Mouse (Mus musculus) heart, embryonic 16.5 days (tissue): Measurements from ENCODE around the gene Ets1. TPM values are rescaled to one million over a fixed set of nuclear protein-coding genes. Genes with fewer than 3 reads are reported as not detected.

Experiments
- ATAC-seq: fragments of 200-750 bp; cut with Nextera tagmentation; replicated peaks from 2 replicates; pipeline ENCODE4 v1.8.0; 2017; ENCODE audit warnings: moderate number of reproducible peaks; ENCODE audit not compliant: insufficient read depth, low FRiP score; ENCODE audit errors: extremely low read depth
- H3K27ac ChIP-seq: fragments of 300-500 bp; sonication (generic); 2 replicates; pipeline ENCODE4 v1.5.1; 2014; ENCODE audit warnings: mild to moderate bottlenecking, low read length, control low read depth, moderate library complexity
- H3K27me3 ChIP-seq: fragments of 300-500 bp; sonication (generic); 2 replicates; pipeline ENCODE4 v1.6.1; 2014; ENCODE audit warnings: low read length, mixed read lengths; ENCODE audit not compliant: control insufficient read depth, insufficient read depth
- H3K36me3 ChIP-seq: fragments of 300-500 bp; sonication (generic); 2 replicates; pipeline ENCODE4 v1.6.1; 2014; ENCODE audit not compliant: control insufficient read depth, insufficient read depth
- H3K4me1 ChIP-seq: fragments of 300-500 bp; sonication (generic); 2 replicates; pipeline ENCODE4 v1.6.1; 2014; ENCODE audit warnings: low read length, mixed read lengths; ENCODE audit not compliant: control insufficient read depth, insufficient read depth
- H3K4me2 ChIP-seq: fragments of 300-500 bp; sonication (generic); 2 replicates; pipeline ENCODE4 v1.6.1; 2014; ENCODE audit warnings: low read depth, mild to moderate bottlenecking, control low read depth, low read length
- H3K4me3 ChIP-seq: fragments of 300-500 bp; sonication (generic); 2 replicates; pipeline ENCODE4 v1.5.1; 2014; ENCODE audit warnings: mild to moderate bottlenecking, control low read depth, low read length
- H3K9ac ChIP-seq: fragments of 300-500 bp; sonication (generic); 2 replicates; pipeline ENCODE4 v1.6.1; 2014; ENCODE audit warnings: low read length, control low read depth
- H3K9me3 ChIP-seq: fragments of 300-500 bp; sonication (generic); replicated peaks from 2 replicates; pipeline ENCODE4 v1.6.1; 2016; ENCODE audit warnings: low read length; ENCODE audit not compliant: control insufficient read depth
- WGBS: fragments of 180-500 bp; shearing (Covaris S2); extraction: QIAGEN DNeasy Blood & Tissue Kit; methylation state at CpG from one replicate; pipeline ENCODE4 v1.1.7; 2014; 5-methylcytosine and 5-hydroxymethylcytosine counted together
- polyA plus RNA-seq: library from polyadenylated mRNA; unstranded; fragments of >200 nt; fragmentation: Nextera tagmentation; extraction: Ambion mirVana; gene quantifications from 2 replicates; pipeline ENCODE4 v1.2.1, GENCODE M21; 2015

Gene Ets1
- polyA plus RNA-seq, 1 experiment from 2014 or later, result 66.7 TPM

DNA sequence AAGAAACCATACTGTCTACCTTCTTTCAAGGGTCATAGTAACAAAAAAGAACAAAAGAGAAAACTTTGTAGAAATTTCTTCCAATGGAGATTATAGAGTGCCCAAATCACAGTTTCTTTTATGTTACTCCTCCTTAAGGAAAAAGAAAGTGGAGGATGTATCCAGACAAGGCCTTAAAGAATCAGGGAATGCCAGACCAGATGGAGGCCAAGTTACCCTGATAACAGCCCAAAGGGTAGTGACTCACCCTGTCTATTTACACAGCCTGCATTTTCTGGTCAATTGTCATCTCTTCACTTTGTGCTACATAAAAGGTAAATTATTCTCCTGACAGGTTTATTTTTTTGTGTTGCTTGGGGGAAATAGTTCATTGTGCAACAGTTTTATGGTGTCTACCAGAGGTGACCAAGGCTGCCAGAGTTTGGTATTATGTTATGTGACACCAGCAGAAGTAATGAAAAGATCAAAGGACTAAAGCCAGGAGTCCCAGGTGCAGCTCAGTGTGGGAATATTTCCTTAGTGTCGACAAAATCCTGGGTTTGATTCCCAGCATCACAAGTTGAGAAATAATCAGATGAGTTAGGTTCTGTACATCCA lies 6.5 kb upstream of the Ets1 start:
- Histone ChIP-seq H3K9me3 (no peaks in the 10 kb centered on the region), H3K27ac (no peak overlapping the region), H3K4me1 (no peaks in the 10 kb centered on the region), H3K4me3 (no peak overlapping the region), H3K4me2 (no peak overlapping the region), H3K36me3 (no peaks in the 10 kb centered on the region), H3K27me3 (no peaks in the 10 kb centered on the region), H3K9ac (no peak overlapping the region)
- WGBS, result 66% methylated on average over 1 of the region's 1 CpGs
- ATAC-seq, result no peak

DNA sequence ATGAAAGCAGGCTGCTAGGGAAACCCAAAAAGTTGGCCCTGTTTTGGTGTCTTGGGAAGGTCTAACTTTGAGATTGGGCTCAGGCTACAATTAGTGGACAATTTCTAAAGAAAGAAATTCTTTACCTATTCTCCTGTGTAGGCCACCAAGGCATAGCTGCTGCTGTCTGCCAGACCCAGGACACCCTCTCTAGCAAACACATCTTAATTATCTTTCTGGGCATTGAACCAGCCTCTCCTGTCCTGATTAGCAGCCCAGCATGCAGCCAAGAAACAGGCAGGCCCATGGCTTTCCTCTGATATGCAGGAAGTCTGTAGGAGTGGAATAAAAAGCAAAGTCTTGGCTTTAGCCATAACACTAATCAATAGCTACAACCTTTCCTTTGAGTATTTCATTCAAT lies 4.7 kb upstream of the Ets1 start:
- H3K36me3 ChIP-seq, result no peaks in the 10 kb centered on the region
- H3K4me1 ChIP-seq, result 0 out of 2 replicates have a peak, but pooled peaks cover 2% of the 10 kb centered on the region
- no peaks in the 10 kb centered on the region for H3K9me3 ChIP-seq
- no peak overlapping the region for H3K4me2 ChIP-seq
- no peaks in the 10 kb centered on the region for H3K27me3 ChIP-seq
- no peak overlapping the region for H3K27ac ChIP-seq
- no peak overlapping the region for H3K9ac ChIP-seq
- ATAC-seq, result no peak
- H3K4me3 ChIP-seq, result no peak overlapping the region

DNA sequence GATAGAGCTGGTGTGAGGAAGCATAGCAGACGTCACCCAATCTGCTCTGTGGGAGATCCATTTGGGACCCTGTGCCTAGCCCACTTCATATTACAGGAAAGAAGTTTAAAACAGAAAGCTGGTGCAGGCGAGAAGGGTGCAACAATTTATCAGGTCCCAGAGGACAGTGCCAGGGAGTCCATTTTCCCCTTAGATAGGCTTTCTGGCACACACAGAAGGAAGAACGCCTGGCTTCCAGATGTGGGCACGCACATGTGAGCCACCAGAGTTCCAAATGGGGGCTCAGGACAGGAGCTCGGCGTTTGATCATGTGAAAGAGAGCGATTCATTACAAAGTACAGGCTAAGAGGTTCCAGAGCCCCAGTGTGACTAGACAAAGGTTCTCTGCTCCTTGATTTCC lies 3.8 kb upstream of the Ets1 start:
- 69% methylated on average over 7 of the region's 7 CpGs for WGBS
- H3K36me3 ChIP-seq, result no peaks in the 10 kb centered on the region
- ATAC-seq, result no peak
- no peaks in the 10 kb centered on the region for H3K9me3 ChIP-seq
- no peak overlapping the region for H3K9ac ChIP-seq
- no peak overlapping the region for H3K27ac ChIP-seq
- H3K27me3 ChIP-seq, result no peaks in the 10 kb centered on the region
- H3K4me1 ChIP-seq, result peaks cover 2% of the 10 kb centered on the region; the same call in 1 of the 2 replicates
- H3K4me2 ChIP-seq, result no peak overlapping the region
- H3K4me3 ChIP-seq, result no peak overlapping the region

DNA sequence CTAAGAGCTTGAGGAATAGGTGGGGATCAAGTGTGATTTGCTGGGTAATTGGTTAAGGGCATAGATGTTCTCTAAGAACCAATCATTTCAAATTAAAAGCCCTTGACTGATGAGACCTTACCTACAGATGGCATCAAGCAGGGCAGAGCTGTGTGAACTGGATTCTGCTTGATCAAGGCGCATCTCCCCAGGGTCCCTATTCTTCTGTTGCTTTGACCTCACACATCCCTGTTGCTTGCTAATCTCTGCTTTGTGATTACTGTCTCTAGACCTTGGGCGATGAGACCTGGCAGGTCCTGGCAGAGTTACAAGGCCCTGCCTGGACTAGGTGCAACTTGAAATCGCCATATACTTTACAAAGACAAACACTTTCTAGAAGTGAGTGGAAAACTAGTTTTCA lies 9.0 kb downstream of the Ets1 start:
- H3K27me3 ChIP-seq, result no peaks in the 10 kb centered on the region
- H3K9ac ChIP-seq, result no peak overlapping the region
- H3K9me3 ChIP-seq, result no peaks in the 10 kb centered on the region
- no peak for ATAC-seq
- peaks cover 5% of the 10 kb centered on the region for H3K4me1 ChIP-seq
- H3K27ac ChIP-seq, result no peak overlapping the region
- H3K4me3 ChIP-seq, result no peak overlapping the region
- no peaks in the 10 kb centered on the region for H3K36me3 ChIP-seq
- no peak overlapping the region for H3K4me2 ChIP-seq
- 61% methylated on average over 3 of the region's 3 CpGs for WGBS

DNA sequence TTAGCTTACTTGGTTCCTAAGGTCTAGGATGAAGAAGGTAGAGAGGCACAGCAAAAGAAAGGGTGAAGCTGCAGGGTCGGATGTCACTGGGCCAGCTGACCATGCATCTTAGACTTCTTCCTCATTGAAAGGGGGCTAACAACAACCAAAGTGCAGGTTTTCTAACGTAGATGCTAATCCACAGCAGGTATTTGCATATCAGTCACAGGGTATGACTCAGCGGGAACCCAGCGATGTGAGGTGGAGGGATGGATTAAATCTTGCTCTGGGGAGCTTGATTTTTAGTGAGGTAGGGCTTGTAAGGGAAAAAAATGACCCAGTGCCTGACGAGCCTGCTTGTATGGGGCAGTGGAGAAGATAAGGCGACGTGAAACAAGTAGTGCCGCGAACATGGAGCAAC lies 9.5 kb downstream of the Ets1 start:
- Histone ChIP-seq H3K9ac (peak overlapping the region; percentile 51), H3K9me3 (no peaks in the 10 kb centered on the region), H3K27me3 (no peaks in the 10 kb centered on the region), H3K27ac (peak overlapping the region; percentile 86), H3K4me1 (peaks cover 5% of the 10 kb centered on the region), H3K4me2 (peak overlapping the region; percentile 65), H3K4me3 (peak overlapping the region; percentile 32), H3K36me3 (no peaks in the 10 kb centered on the region)
- no peak for ATAC-seq
- WGBS, result 12% methylated on average over 9 of the region's 9 CpGs

DNA sequence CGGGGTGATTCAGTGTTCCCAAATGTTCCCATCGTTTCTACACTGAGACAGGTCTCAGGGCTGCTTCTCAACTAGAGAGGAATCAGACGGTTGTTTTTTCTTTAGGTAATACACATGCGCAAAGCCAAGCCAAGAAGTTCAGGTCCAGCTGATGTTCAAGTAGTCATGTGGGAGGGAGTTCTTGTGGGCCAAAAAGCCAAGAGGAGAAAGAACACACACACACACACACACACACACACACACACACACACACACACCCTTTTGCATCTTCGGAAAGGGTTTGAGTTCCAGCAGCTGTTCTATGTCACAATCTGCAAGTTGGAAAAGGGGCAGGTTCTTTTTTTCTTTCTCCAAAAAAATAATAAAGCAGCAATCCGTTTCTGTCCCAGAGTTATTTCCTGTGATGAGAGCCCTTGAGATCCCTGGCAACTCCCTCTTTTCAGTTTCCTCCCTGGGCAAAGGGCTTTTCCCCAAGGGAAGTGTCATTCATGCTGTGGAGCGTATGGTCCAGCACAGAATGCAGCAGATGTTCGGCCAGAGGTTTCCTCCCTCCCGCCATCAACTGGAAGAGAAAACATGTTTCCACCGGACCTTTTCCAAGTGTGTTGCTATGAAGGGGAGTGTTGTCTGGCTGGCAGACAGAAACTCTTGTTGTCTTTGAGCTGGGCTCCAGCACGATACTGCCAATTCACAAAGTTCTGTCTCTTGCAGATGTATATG lies 10.7 kb downstream of the Ets1 start:
- Histone ChIP-seq H3K4me3 (peak overlapping the region; percentile 40), H3K4me1 (peaks cover 5% of the 10 kb centered on the region), H3K9me3 (no peaks in the 10 kb centered on the region), H3K4me2 (peak overlapping the region; percentile 65), H3K27me3 (no peaks in the 10 kb centered on the region), H3K36me3 (no peaks in the 10 kb centered on the region), H3K27ac (peak overlapping the region; percentile 86), H3K9ac (peak overlapping the region; percentile 70)
- ATAC-seq, result peak; percentile 90
- 27% methylated on average over 11 of the region's 11 CpGs for WGBS

DNA sequence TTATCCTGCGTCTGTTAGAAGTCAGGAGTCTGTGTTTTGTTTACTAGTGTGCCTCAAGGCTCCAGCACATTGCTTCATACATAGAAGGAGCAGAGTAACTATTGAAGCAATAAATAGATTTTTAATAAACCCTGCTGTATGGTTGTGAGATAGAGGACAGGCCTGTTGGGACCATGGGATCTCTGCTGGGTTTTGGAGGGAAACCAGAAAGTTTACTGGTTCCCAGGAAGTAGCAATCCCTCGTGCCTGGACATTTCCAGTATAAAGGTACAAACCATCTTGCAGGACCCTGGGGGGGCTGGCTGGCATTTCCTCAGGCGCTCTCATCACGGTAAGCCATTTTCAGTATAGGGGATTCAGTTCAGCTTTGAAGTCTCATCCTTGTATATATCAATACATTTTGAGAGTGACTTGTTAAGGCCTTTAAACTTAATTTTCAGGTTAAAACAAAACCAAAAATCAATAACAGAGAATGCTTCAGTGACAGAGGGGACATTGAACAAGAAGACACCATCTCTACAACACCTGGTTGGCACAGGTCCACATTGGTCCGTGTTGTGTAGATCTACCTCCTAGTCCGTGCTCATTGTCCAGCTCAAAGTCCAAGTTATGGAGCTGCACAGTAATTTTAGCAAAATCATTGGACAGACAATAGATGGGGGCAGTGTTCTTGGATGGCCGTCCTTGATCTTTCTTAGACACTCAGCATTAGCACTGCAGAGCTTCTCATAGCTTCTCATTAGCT lies 11.7 kb downstream of the Ets1 start:
- 68% methylated on average over 7 of the region's 7 CpGs for WGBS
- Histone ChIP-seq H3K4me3 (no peak overlapping the region), H3K27ac (peak overlapping the region; percentile 63), H3K9ac (no peak overlapping the region), H3K9me3 (no peaks in the 10 kb centered on the region), H3K4me2 (no peak overlapping the region), H3K4me1 (peaks cover 5% of the 10 kb centered on the region), H3K27me3 (no peaks in the 10 kb centered on the region), H3K36me3 (no peaks in the 10 kb centered on the region)
- ATAC-seq, result no peak

DNA sequence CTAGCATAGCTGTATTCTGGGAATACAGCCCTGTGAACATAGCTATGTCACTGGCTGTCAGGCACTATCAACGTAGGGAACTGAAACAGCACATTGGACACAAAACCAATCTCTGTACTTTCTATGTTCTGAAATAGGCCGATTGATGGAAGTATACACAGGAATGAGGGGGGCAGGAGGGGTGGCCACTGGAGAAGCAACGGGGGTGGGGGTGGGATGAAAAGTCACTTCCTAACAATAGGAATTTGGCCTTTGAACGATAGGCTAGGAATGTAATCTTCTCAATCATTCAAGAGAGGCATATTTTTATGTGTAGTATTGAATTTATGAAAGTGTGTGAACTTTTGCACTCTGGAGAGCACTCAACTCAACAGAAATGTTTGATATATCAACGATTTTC lies 12.3 kb downstream of the Ets1 start:
- Histone ChIP-seq H3K36me3 (no peaks in the 10 kb centered on the region), H3K4me2 (no peak overlapping the region), H3K27me3 (no peaks in the 10 kb centered on the region), H3K9ac (no peak overlapping the region), H3K4me3 (no peak overlapping the region), H3K9me3 (no peaks in the 10 kb centered on the region), H3K4me1 (peaks cover 5% of the 10 kb centered on the region), H3K27ac (no peak overlapping the region)
- WGBS, result 54% methylated on average over 5 of the region's 5 CpGs
- no peak for ATAC-seq

DNA sequence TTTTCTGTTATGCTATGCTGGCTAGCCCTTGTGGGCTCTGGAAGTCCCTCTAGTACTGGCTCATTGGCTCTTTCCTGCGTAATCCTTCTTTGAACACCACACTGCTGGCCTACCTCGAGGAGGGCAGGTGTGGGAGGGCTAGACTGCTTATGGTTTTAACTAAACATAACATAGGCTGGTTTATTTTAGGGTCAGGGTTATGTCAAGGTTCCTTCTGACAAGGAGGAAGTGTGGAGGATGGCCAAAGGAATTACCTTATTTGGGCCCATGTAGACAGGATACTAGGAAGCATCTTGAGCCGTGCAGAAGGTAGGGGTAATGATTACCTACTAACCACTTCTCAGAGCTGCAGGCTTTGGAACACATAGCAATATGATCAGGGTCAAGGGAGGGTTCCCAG lies 14.7 kb downstream of the Ets1 start:
- no peaks in the 10 kb centered on the region for H3K36me3 ChIP-seq
- H3K4me1 ChIP-seq, result peaks cover 5% of the 10 kb centered on the region
- H3K9ac ChIP-seq, result no peak overlapping the region
- whole genome bisulfite sequencing, result 52% methylated on average over 3 of the region's 3 CpGs
- ATAC-seq, result no peak
- H3K4me3 ChIP-seq, result no peak overlapping the region
- no peak overlapping the region for H3K4me2 ChIP-seq
- no peaks in the 10 kb centered on the region for H3K9me3 ChIP-seq
- H3K27ac ChIP-seq, result no peak overlapping the region
- no peaks in the 10 kb centered on the region for H3K27me3 ChIP-seq
